Mouse (Mus musculus) spleen, adult 18-20 months (tissue): ENCODE measurements around the gene Ddx43.

ENCODE experiments used
- DNase-seq, 2 experiments: peaks; one replicate each; pipeline ENCODE4 v3.0.0; 2022; ENCODE audit warnings: mixed read lengths in 2 of 2

The Ddx43 gene

DNA sequence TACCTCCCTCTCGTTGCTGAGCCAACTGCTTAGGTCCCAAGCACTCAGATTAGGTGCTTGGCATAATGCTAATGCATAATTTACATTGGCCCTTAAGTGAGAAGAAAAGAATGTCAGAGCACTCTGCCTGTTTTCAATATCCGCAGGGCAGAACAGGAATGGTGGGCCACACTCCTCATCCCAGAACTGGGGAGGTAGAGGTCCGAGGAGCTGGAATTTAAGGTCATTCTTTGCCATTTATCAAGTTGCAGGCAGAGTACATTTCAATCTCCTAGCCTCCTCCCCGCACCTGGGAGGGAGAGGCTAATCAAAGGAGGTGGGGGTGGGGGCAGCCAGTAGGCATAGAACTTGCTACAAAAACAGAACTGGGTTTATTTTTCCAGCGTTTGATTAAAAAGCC, 21.2 kb upstream of the Ddx43 start:
- no peak for DNase-seq

- no peak for DNase-seq
Measured at GRCm38 (mm10) chr9:78374885-78375389, 20.6 kb upstream of the Ddx43 start.

DNA sequence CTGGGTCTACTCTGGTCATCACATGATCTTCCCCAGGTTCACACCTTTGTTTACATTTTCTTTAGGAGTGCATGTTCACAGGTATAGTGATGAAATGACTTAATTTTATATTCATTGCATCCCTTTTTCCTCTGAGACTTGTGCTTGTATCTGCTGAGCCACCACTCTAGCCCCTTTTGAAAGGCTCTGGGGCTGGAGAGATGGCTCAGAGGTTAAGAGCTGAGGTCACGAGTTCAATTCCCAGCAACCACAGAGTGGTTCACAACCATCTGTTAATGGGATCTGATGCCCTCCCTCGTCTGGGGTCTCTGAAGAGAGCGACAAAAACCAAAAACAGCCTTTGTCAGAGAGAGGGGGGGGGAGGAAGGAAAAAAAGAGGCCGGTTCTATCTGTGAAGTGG, 20.1 kb upstream of the Ddx43 start:
- DNase-seq, result no peak

- no peak for DNase-seq
Measured at GRCm38 (mm10) chr9:78377546-78377945, 18.0 kb upstream of the Ddx43 start.

- DNase-seq, result no peak
Measured at GRCm38 (mm10) chr9:78378113-78378785, 17.3 kb upstream of the Ddx43 start, which contains the start of gene Ooep. Gene Ooep (minus strand): TSS chr9:78378725.

GRCm38 (mm10) chr9:78385893-78386292, 9.7 kb upstream of the Ddx43 start:
- DNase-seq, result no peak

DNA sequence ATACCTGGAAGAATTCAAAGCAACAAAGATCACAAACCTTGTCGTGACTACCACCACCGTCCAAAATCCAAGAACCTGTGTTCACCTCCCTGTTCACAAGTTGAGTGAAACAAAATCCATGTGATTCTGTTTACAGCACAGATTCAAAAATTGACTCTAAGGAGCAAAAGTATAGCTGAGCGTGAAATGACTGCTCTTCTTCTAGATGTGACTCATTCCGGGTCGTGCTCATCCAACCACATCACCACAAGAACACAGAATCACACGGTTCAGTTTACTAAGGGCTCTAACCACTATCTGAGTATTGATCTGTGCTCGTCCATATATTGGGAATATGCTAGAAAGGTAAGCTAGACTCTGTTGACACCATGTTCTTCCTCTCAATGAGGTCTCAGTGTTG, 8.6 kb upstream of the Ddx43 start:
- DNase-seq, result no peak

DNA sequence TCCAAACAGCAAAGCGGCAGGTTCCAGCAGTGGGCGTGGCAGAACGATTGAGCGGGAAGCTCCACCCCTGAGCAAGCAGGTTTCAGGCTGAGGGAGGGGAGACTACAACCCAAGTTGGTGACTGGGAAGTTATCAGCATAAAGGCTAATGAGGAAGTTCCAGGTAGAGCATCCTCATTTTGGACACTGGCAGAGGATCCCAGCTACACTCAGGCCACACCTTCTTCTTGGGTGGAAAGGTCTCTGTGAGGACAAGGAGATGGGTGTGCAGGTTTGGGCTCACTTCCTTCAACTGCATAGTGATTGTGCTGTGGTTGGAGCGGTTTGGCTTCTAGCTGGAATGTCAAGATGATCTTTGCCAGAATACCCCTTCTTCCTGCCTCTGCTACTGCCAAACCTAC, 5.6 kb upstream of the Ddx43 start:
- no peak for DNase-seq

GRCm38 (mm10) chr9:78393741-78394140, 1.8 kb upstream of the Ddx43 start:
- no peak for DNase-seq

DNA sequence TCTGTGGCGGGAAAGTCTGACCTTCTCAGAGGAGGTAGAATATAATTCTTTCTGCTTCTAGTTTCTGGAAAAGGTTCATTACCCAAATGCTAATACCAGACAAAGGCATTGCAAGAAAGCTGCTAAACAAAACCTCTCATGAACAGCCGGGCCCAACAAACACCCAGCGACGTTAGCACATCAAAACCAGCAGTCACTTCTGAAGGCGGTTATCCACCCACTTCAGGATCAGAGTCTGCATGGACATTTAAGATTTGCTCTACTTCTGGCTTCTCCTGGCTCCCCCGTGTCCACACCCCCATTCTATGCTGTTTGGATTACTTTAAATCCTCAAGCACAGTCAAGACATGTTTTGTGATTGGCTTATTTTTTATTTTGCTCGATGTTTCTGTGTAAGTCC, 975 bp upstream of the Ddx43 start:
- no peak for DNase-seq

- no peak for DNase-seq
Measured at GRCm38 (mm10) chr9:78395244-78395629, 340 bp upstream of the Ddx43 start.

DNA sequence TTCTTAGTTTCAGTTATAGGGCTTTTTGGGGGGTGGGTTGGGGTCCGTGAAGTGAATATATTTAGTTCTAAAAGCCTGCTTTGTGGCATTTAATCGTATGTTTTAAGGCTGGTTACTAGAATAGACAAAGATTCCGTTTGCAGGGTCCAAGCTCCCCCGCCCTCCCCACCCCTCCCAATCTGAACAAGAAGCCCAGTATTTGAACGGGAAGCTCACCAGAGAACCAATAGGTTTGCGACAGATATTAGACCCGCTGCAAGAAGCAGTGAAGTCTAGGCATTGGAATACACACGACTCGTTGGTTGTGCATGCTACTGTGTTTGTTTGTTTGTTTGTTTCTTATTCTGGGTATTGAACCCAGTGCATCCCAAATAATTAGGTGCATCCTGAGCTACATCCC, 940 bp downstream of the Ddx43 start:
- DNase-seq, result no peak

GRCm38 (mm10) chr9:78400570-78400969, 5.0 kb downstream of the Ddx43 start:
- DNase-seq, result no peak

DNA sequence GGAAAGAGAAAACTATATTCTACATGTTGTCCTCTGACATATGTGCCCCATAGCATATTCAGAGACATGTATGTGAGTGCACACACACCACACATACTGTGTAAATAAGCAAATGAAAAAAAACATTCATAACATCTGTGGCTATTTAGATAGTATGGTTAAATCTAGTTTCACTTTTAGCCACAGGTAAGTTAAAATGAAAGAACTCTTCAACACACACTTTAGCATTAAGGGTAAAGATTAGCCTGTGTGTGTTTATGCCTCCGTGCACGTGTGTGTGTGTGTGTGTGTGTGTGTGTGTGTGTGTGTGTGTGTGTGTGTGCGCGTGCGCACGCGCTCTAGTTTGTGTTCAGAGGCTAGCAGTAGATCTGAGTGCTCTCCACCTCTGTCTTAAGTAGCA, 6.0 kb downstream of the Ddx43 start:
- no peak for DNase-seq

- no peak for DNase-seq
Measured at GRCm38 (mm10) chr9:78427362-78427781, 31.8 kb downstream of the Ddx43 start.

DNA sequence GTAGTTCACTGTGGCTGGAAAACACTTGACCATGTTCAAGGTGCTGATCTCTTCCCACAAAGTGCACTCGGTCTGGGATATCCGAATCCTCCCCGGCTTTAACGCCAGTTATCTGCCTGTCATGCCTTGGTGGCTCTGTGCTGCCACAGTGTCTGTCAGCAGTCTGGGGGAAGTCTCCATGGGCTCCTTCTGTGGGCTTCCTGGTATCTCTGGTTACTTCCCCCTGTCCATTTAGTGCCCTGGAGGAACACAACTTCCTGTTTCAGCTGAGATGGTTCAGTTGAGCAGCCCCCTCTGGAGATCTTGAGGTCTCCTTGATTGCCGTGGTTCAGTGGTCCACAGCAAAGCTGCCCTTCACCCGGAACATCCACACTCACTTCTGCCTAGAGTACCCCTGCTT, 32.6 kb downstream of the Ddx43 start:
- DNase-seq, result peak in 1 of 2 experiments; percentile 22

DNA sequence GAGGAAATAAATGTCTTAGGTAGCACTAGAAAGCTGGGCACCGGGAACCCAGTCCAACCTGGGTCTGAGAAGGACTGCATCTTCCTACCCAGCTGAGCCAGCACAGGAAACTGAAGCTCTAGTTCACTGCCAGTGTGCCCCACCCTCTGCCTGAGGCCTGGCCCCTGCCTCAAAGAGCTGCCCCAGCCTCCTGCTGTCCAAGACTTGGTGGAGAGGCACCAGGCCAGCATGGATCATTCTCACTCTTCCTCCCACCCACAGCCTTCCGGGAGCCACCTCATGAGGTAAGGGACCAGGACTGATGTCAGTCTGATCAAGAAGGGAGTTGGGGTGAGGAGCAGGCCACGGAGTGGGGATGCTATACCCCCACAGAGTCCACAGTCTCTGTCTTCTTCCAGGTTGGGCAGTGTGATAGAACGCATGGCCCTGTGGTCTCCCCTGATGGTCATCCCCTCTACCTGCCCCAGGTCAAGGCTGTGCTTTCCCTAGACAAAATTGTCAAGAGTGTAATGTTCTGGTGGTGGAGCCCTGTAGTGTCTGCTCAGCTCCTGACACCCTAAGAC, 33.4 kb downstream of the Ddx43 start:
- no peak for DNase-seq

DNA sequence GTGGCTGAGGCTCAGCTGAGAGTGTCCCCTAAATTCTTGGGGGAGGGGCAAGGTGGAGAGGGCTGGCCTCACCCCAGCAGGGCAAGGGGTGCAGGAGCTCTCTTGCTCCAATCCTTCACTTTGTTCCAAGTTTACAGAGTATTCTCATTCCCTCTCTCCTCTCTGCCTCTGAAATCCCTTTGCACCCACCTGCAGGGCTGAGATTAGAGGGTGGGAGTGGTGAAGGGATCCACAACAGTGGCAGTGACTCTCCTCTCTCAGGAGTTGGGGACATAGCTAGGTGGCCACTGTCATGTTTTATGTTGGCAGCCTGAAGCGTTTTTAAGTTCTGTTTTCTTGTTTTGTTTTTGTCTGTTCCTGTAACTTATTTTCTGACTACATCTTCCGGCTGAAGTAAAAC, 34.0 kb downstream of the Ddx43 start:
- DNase-seq, result no peak

- DNase-seq, result peak; percentile 27 to 52
Measured at GRCm38 (mm10) chr9:78430486-78430885, 34.9 kb downstream of the Ddx43 start.

DNA sequence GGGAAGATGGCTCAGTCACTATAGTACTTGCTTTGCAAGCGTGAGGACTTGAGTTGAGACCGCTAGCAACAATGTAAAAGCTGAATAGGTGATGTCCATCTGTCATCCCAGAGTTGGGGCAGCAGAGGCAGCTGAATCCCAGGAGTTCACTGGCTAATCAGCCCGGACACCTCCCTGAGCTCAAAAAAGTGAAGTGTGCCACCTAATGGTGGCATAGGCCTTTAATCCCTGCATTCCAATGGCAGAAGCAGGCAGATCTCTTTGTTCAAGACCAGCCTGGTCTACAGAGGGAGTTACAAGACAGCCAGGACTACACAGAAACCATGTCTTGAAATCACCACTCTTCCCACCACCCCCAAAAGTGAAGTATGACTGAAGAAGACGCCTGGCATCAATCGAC, 36.9 kb downstream of the Ddx43 start:
- DNase-seq, result no peak

- DNase-seq, result no peak
Measured at GRCm38 (mm10) chr9:78439426-78439825, 43.8 kb downstream of the Ddx43 start.

DNA sequence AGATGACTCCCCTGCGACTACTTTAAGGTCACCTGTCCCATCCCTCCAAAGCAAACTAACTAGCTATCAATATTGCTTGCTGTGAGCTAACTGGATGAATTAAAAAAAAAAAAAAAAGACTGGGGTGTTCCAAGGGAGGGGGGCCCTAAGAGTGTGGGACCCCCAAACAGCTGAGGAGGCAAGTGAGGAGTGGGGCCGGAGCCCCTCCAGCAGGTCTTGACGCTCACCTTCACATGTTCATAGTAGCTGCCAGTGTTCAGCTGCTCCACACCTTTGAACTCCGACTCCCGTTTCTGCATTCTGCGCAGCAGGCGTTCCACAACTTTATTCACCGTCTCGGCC, 46.6 kb downstream of the Ddx43 start:
- DNase-seq, result no peak

- peak; percentile 54 to 57 for DNase-seq
Measured at GRCm38 (mm10) chr9:78442579-78443392, 47.2 kb downstream of the Ddx43 start, which contains the start of gene Cgas. Gene Cgas (minus strand): TSS chr9:78443237.

GRCm38 (mm10) chr9:78447606-78447972, 52.0 kb downstream of the Ddx43 start:
- DNase-seq, result no peak
